Mouse (Mus musculus) kidney, adult 9 months (tissue): ENCODE data around the gene Ddx31.

Experiments
- DNase-seq: peaks from one replicate; pipeline ENCODE4 v3.0.0; 2022

The Ddx31 gene

GRCm38 (mm10) chr2:28867495-28867894, 27.3 kb downstream of the Ddx31 start:
- no peak for DNase-seq

GRCm38 (mm10) chr2:28875554-28875953, 35.3 kb downstream of the Ddx31 start:
- no peak for DNase-seq

GRCm38 (mm10) chr2:28881275-28881674, 41.1 kb downstream of the Ddx31 start:
- DNase-seq: no peak

GRCm38 (mm10) chr2:28882047-28882446, 41.8 kb downstream of the Ddx31 start:
- DNase-seq: no peak

- no peak for DNase-seq
These were observed 42.8 kb downstream of the Ddx31 start for GRCm38 (mm10) chr2:28882826-28883485.

- DNase-seq: no peak
These were observed 44.7 kb downstream of the Ddx31 start for GRCm38 (mm10) chr2:28884914-28885313.

GRCm38 (mm10) chr2:28892796-28893195, 52.6 kb downstream of the Ddx31 start:
- DNase-seq: peak; percentile 38

GRCm38 (mm10) chr2:28893526-28893925, 53.3 kb downstream of the Ddx31 start:
- no peak for DNase-seq

GRCm38 (mm10) chr2:28895876-28896275, 55.7 kb downstream of the Ddx31 start:
- no peak for DNase-seq

- DNase-seq: no peak
These were observed 57.2 kb downstream of the Ddx31 start for GRCm38 (mm10) chr2:28897340-28897899.

- no peak for DNase-seq
These were observed 62.1 kb downstream of the Ddx31 start for GRCm38 (mm10) chr2:28902291-28902690.

- no peak for DNase-seq
These were observed 63.7 kb downstream of the Ddx31 start for GRCm38 (mm10) chr2:28903871-28904270.

- no peak for DNase-seq
These were observed 64.6 kb downstream of the Ddx31 start for GRCm38 (mm10) chr2:28904786-28905185.

GRCm38 (mm10) chr2:28905561-28905960, 65.4 kb downstream of the Ddx31 start:
- DNase-seq: peak; percentile 64

- no peak for DNase-seq
These were observed 67.6 kb downstream of the Ddx31 start for GRCm38 (mm10) chr2:28907691-28908388.

- peak; percentile 17 for DNase-seq
These were observed 68.4 kb downstream of the Ddx31 start for GRCm38 (mm10) chr2:28908389-28909153.

- DNase-seq: no peak
These were observed 69.1 kb downstream of the Ddx31 start for GRCm38 (mm10) chr2:28909186-28909817.

- peak; percentile 51 for DNase-seq
These were observed 69.9 kb downstream of the Ddx31 start for GRCm38 (mm10) chr2:28909818-28910710.

- no peak for DNase-seq
These were observed 70.7 kb downstream of the Ddx31 start for GRCm38 (mm10) chr2:28910877-28911276.

GRCm38 (mm10) chr2:28911331-28912038, 71.3 kb downstream of the Ddx31 start:
- DNase-seq: no peak

- no peak for DNase-seq
These were observed 72.0 kb downstream of the Ddx31 start for GRCm38 (mm10) chr2:28912039-28912700.
